Mouse (Mus musculus) large intestine, adult 2 months (tissue): ENCODE data around the gene Polr3f. TPM values are rescaled to one million over a fixed set of nuclear protein-coding genes. Genes with fewer than 3 reads are reported as not detected.

Source experiments
- DNase-seq: peaks from one replicate; pipeline ENCODE4 v3.0.0-alpha.2; 2012; ENCODE audit warnings: low read depth, low spot score
- WGBS: fragments of 180-500 bp; shearing (Covaris S2); methylation state at CpG from one replicate; pipeline ENCODE4 v1.1.7; 2018; 5-methylcytosine and 5-hydroxymethylcytosine counted together
- polyA plus RNA-seq: library from polyadenylated mRNA; depleted of rRNA; stranded (reverse); fragments of >200 nt; gene quantifications from 2 replicates; pipeline ENCODE4 v1.2.3, GENCODE M21; 2012; rRNA removed

The Polr3f gene
- polyA plus RNA-seq, result 2.8 and 4.1 TPM in 2 replicates

- under 1% methylated on average over 56 of the region's 56 CpGs for WGBS
- peak; percentile 83 for DNase-seq
These were observed at the start of gene Polr3f, which contains the start of gene Dzank1 for GRCm38 (mm10) chr2:144526981-144527820. TSS of gene Polr3f (plus strand) at chr2:144527718. TSS of gene Dzank1 (minus strand) at chr2:144527414.

DNA sequence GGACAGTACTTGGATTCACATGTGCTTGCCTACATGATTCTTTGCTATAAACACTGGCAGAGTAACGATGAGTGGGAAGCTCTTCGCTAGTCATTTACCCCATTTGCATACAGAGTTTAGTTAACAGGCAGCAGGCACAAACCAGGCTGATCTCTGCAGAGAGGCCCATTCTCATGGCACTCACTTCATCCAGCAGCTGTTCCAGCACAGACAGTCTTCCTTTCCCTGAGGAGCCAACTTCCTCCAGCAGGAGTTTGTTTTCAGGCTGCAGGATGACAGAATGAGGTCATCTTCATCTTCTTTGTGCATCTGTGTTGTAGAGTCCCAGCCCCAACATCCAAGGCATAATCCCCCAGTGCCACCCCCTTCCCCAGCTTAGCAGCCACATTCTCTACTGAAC, 48.1 kb upstream of the Polr3f start:
- 69% methylated on average over 2 of the region's 2 CpGs for WGBS

DNA sequence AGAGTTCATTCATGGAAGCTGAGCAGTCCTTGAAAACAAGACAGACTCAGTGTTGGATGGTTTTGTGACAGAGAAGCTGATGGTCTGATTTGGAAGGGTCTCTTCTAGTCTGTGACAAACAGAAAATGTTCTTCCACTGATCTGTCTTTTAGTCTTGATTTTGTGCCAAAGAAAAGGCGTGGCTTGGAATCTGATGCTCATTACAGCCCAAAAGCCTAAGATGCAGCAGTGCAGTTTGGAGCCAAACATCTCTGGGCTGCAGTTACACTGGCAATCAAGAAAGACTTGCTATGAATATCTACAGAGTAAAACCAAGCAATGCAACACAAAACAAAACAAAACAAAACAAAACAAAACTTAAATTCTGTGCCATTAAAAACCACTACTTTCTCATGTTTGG, 43.4 kb upstream of the Polr3f start:
- DNase-seq, result no peak
- WGBS, result 18% methylated on average over 1 of the region's 1 CpGs

More for the DNA sequence above, 48.1 kb upstream of the Polr3f start:
- DNase-seq, result no peak

- WGBS, result 72% methylated on average over 7 of the region's 7 CpGs
- no peak for DNase-seq
These were observed 42.1 kb upstream of the Polr3f start for GRCm38 (mm10) chr2:144485439-144485838.

GRCm38 (mm10) chr2:144487476-144487875, 40.0 kb upstream of the Polr3f start:
- 41% methylated on average over 6 of the region's 6 CpGs for WGBS
- DNase-seq, result no peak

DNA sequence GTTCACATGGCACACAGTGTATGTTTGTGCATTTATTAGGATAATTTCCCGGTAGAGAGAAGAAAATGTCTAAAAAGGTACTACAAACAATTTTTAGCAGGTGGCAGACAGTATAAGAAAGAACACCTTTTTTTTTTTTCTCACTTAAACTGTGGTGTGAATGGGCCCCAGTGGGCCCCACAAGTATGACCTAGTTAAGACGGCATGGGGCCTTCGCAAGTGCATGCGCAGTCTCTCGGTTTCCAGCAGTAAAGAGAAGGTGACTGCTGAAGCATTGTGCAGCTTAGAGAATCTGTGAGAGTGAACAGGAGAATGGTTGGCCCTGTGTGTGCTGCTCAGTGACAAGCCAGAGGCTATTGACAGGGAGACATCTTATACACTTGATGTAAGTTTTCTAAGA, 38.2 kb upstream of the Polr3f start:
- 88% methylated on average over 5 of the region's 5 CpGs for WGBS
- no peak for DNase-seq

DNA sequence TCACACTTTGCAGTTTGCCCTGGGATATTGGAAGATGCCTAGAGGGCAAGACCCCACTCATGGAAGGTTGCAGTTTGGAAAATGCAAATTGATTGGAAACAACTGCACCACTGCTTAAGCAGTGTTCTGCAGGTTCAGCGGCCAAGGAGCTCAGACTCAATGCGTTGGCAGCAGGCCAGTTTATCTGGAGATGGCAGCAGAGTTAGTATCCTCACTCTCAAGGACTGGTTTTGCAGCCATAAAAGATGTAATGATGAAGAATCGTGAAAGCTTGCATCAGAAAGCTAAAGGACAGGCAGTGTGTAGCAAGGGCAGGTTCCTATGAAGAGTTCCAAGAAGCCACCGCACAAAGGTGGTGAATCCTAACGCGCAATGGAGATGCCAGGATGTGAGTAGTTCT, 25.4 kb upstream of the Polr3f start:
- 78% methylated on average over 6 of the region's 6 CpGs for WGBS

GRCm38 (mm10) chr2:144514619-144515018, 12.9 kb upstream of the Polr3f start:
- no peak for DNase-seq
- WGBS, result 69% methylated on average over 3 of the region's 3 CpGs

More for the DNA sequence above, 25.4 kb upstream of the Polr3f start:
- no peak for DNase-seq

DNA sequence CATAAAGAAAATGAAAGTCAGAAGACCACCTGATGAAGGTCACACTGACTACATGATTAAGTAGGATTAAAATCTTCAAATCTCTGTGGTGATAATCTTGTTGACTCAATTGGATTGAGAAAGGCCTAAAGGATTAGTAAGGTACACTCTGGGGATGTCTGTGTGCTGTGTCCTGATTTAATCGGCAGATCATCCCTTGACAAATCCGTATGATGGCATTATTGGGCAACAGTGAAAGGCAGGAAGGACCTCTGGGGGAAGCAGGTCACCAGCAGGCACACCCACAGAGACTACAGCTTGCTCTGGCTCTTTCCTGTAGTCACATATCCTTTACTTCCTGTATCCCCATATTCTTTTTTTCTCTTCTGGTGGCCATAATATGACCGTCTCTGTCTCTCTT, 7.7 kb upstream of the Polr3f start:
- DNase-seq, result no peak
- WGBS, result 74% methylated on average over 3 of the region's 3 CpGs

GRCm38 (mm10) chr2:144525856-144526255, 1.7 kb upstream of the Polr3f start:
- 54% methylated on average over 10 of the region's 10 CpGs for WGBS
- DNase-seq, result no peak

GRCm38 (mm10) chr2:144527821-144528174, 280 bp downstream of the Polr3f start:
- 1% methylated on average over 25 of the region's 25 CpGs for whole genome bisulfite sequencing
- DNase-seq, result no peak

GRCm38 (mm10) chr2:144537123-144537522, 9.6 kb downstream of the Polr3f start:
- 88% methylated on average over 7 of the region's 7 CpGs for WGBS
- no peak for DNase-seq

DNA sequence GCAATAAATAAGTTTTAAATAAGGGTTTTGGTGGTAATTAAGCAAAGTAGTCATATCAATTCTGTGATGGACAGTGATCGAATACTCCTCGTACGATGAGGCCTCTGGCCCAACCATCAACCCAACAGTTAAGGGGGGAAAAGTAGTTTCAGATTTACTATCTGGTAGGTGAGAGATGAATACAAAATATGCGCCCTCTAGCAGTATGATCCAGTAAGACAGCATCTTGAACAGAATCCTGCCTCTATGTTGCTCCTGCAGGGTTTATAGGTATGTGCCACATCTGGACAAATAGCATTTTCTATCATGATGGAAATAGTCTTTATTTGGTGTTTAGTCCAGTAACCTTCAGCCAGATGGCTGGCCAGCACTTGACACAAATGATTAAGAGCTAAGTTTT, 13.7 kb downstream of the Polr3f start:
- 81% methylated on average over 4 of the region's 4 CpGs for WGBS
- no peak for DNase-seq

GRCm38 (mm10) chr2:144543670-144544069, 16.2 kb downstream of the Polr3f start:
- WGBS, result 88% methylated on average over 6 of the region's 6 CpGs
- no peak for DNase-seq

DNA sequence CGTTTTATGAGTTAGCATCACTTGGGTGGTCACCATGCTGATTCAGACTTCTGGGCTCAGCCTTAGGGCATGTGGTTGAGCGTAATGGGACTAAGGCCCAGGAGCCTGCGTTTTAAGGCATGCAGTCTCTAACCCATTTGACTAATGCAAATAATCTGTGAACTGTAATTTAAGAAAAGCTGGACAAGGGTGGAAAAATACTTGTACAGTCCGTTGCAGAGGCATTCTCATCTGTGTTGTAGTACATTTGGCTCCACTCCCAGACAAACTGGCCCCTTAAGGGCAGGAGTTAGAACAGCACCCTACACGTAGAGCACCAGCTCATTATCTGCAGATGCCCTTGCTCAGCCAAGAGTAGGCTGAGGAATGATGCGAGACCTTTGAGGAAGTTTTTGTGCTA, 17.1 kb downstream of the Polr3f start:
- no peak for DNase-seq
- 59% methylated on average over 6 of the region's 6 CpGs for WGBS

- no peak for DNase-seq
- 75% methylated on average over 2 of the region's 2 CpGs for WGBS
These were observed 17.5 kb downstream of the Polr3f start for GRCm38 (mm10) chr2:144545061-144545460.

- no peak for DNase-seq
- WGBS, result 9% methylated on average over 1 of the region's 1 CpGs
These were observed 18.0 kb downstream of the Polr3f start for GRCm38 (mm10) chr2:144545481-144545880.

GRCm38 (mm10) chr2:144547559-144547958, 20.0 kb downstream of the Polr3f start:
- no peak for DNase-seq
- WGBS, result 70% methylated on average over 4 of the region's 4 CpGs

GRCm38 (mm10) chr2:144550529-144550928, 23.0 kb downstream of the Polr3f start, which contains the start of gene Rbbp9:
TSS of gene Rbbp9 (minus strand) at chr2:144550869.
- peak; percentile 44 for DNase-seq
- under 1% methylated on average over 17 of the region's 17 CpGs for WGBS

DNA sequence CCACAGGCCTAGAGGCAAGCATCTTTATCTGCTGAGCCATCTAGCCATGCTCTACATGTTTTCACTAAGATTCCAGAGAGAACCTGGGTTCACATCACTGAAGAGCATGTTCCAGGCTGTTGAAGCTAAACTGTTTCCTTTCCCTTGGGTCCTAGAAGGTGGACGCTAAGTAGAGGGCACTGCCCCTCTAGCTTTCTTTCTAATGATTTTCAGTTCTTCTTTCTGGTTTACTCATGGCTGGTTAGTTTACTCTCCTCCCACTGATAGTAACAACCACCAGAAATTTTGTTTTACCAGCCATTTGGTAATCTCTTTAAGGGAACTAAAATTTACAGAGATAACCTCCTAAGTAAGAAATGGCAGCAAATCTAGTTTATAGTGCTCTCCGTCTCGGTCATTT, 26.4 kb downstream of the Polr3f start:
- DNase-seq, result no peak
- WGBS, result 91% methylated on average over 3 of the region's 3 CpGs

DNA sequence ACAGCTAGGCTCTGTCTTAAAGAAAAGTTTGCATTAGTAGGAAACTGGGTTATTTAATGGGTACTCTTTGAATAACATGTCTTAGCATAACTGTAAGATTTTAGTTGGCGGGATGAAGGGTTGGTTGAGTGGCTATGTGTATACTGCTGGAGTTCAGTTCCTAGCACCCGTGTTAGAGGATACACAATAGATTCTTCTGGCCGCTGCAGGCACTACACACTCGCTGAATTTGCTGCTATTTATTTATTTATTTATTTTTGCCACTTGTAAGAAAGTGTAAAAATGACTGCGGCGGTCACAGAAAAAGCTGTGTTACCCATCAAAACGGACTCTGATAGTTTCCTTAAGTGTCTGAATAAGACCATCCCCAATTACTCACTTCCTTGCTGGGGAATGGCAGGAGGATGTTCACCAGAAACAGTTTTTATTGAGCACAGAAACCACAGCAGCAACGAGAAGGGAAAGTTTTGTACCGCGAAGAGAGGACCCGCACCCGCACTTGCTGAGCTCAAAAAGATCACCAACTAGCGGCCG, 27.8 kb downstream of the Polr3f start:
- peak; percentile 11 for DNase-seq
- under 1% methylated on average over 14 of the region's 14 CpGs for WGBS
